Mouse (Mus musculus) limb, embryonic 12.5 days (tissue): ENCODE measurements around the gene Cdk9. TPM values are rescaled to one million over a fixed set of nuclear protein-coding genes. Genes with fewer than 3 reads are reported as not detected.
A peak's percentile ranks its signal among the peaks of the same experiment; 100 is the strongest.

ENCODE experiments used
- ATAC-seq: fragments of 200-750 bp; cut with Nextera tagmentation; 2 replicates; pipeline ENCODE4 v1.8.0; 2017; ENCODE audit warnings: low read depth, moderate TSS enrichment; ENCODE audit not compliant: insufficient number of reproducible peaks, insufficient read depth, low FRiP score, low TSS enrichment
- H3K27ac ChIP-seq: fragments of 300-500 bp; sonication (generic); 2 replicates; pipeline ENCODE4 v1.5.1; 2016; ENCODE audit warnings: mild to moderate bottlenecking, moderate library complexity
- H3K27me3 ChIP-seq: fragments of 300-500 bp; sonication (generic); 2 replicates; pipeline ENCODE4 v1.6.1; 2016; ENCODE audit warnings: mild to moderate bottlenecking, moderate library complexity
- H3K36me3 ChIP-seq: fragments of 300-500 bp; sonication (generic); 2 replicates; pipeline ENCODE4 v1.6.1; 2016; ENCODE audit warnings: mild to moderate bottlenecking, moderate library complexity
- H3K4me1 ChIP-seq: fragments of 300-500 bp; sonication (generic); replicated peaks from 2 replicates; pipeline ENCODE4 v1.6.1; 2016
- H3K4me2 ChIP-seq: fragments of 300-500 bp; sonication (generic); 2 replicates; pipeline ENCODE4 v1.6.1; 2016; ENCODE audit warnings: mild to moderate bottlenecking, moderate library complexity
- H3K4me3 ChIP-seq: fragments of 300-500 bp; sonication (generic); replicated peaks from 2 replicates; pipeline ENCODE4 v1.5.1; 2016; ENCODE audit warnings: mild to moderate bottlenecking
- H3K9ac ChIP-seq: fragments of 300-500 bp; sonication (generic); replicated peaks from 2 replicates; pipeline ENCODE4 v1.6.1; 2016; ENCODE audit warnings: mild to moderate bottlenecking, moderate library complexity
- H3K9me3 ChIP-seq: fragments of 300-500 bp; sonication (generic); 2 replicates; pipeline ENCODE4 v1.6.1; 2016; ENCODE audit warnings: mild to moderate bottlenecking, moderate library complexity
- WGBS: fragments of 180-500 bp; shearing (Covaris S2); methylation state at CpG from one replicate; pipeline ENCODE4 v1.1.7; 2016; 5-methylcytosine and 5-hydroxymethylcytosine counted together
- polyA plus RNA-seq: library from polyadenylated mRNA; unstranded; fragments of >200 nt; fragmentation: Nextera tagmentation; extraction: Ambion mirVana; gene quantifications from 2 replicates; pipeline ENCODE4 v1.2.1, GENCODE M21; 2016

The Cdk9 gene
- polyA plus RNA-seq, 1 experiment from 2014 or later = 136 TPM

DNA sequence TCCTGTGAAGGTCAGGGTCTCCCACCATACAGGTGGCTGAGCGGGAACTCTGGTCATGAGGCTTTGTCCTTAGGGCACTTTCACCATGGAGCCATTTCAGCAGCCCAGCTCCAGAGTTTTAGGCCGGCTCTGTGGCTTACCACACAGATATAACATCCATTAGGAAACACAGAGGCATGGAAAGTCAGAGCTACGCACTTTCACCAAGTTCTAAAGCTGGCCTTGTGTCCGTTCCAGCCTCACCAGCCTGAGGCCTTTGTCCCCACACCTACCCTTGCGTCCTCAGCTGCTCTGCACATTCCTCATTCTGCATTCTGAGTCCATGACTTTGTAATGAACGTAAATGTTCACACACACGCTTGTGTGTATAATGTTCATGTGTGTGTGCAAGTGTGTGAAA lies 7.9 kb downstream of the Cdk9 start:
- no peak for ATAC-seq
- no peak overlapping the region for H3K27ac ChIP-seq
- no peaks in the 10 kb centered on the region for H3K27me3 ChIP-seq
- H3K36me3 ChIP-seq = peaks cover 81% of the 10 kb centered on the region
- H3K4me1 ChIP-seq = 0 out of 2 replicates have a peak, but pooled peaks cover 2% of the 10 kb centered on the region
- no peak overlapping the region for H3K4me2 ChIP-seq
- WGBS = 93% methylated on average over 7 of the region's 7 CpGs
- no peaks in the 10 kb centered on the region for H3K9me3 ChIP-seq
- H3K9ac ChIP-seq = no peak overlapping the region
- no peak overlapping the region for H3K4me3 ChIP-seq

DNA sequence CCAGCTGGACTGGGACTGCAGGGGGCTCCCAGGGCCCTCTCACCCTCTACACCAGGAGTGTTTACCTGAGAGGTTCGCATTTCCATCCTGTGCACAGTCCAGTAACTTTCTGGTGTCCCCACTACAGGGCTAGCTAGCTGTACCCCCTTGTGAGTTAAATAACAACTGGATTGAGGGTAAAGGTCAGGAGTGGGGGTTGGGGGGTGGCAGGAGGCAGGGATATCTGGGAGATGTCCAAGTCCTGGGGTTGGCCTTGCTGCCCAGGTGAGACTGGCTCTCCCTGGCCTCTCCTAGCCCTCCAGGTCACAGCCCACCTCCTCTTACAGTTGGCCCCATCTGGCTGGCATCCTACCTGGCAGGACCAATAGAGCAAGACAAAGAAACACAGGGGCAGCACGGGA lies 8.9 kb downstream of the Cdk9 start, which contains the start of gene Fpgs:
TSS of gene Fpgs (minus strand) at position 125 of the 401 bp plus-strand sequence.
- Histone ChIP-seq H3K36me3 (peaks cover 71% of the 10 kb centered on the region), H3K4me3 (no peak within 1 kb of the TSS), H3K4me1 (0 out of 2 replicates have a peak, but pooled peaks cover 2% of the 10 kb centered on the region), H3K4me2 (no peak within 1 kb of the TSS), H3K27ac (no peak within 1 kb of the TSS), H3K9me3 (no peaks in the 10 kb centered on the region), H3K9ac (no peak within 1 kb of the TSS), H3K27me3 (no peaks in the 10 kb centered on the region)
- no peak for ATAC-seq
- 88% methylated on average over 2 of the region's 2 CpGs for WGBS

DNA sequence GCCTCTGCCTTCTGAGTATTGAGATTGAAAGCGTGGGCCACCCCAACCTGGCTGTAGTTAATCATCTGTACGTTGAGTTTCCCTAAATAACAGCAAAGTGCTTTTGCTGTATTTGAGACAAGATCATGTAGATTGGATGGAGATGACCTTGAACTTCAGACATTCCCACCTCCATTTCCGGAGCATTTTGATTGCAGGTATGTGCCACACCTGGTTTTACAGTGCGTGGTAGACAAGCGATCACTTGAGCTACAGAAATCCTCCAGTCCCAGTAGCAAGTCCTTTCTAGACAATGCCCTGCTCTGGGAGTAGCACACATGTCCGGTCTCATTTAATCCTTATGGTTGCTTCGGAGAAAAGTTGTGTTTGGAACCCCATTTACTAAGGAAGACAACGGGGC lies 9.8 kb downstream of the Cdk9 start:
- H3K9me3 ChIP-seq = no peaks in the 10 kb centered on the region
- no peak overlapping the region for H3K4me2 ChIP-seq
- 96% methylated on average over 8 of the region's 8 CpGs for WGBS
- ATAC-seq = no peak
- peaks cover 61% of the 10 kb centered on the region for H3K36me3 ChIP-seq
- H3K27ac ChIP-seq = no peak overlapping the region
- no peak overlapping the region for H3K4me3 ChIP-seq
- no peaks in the 10 kb centered on the region for H3K27me3 ChIP-seq
- no peaks in the 10 kb centered on the region for H3K4me1 ChIP-seq
- H3K9ac ChIP-seq = no peak overlapping the region

DNA sequence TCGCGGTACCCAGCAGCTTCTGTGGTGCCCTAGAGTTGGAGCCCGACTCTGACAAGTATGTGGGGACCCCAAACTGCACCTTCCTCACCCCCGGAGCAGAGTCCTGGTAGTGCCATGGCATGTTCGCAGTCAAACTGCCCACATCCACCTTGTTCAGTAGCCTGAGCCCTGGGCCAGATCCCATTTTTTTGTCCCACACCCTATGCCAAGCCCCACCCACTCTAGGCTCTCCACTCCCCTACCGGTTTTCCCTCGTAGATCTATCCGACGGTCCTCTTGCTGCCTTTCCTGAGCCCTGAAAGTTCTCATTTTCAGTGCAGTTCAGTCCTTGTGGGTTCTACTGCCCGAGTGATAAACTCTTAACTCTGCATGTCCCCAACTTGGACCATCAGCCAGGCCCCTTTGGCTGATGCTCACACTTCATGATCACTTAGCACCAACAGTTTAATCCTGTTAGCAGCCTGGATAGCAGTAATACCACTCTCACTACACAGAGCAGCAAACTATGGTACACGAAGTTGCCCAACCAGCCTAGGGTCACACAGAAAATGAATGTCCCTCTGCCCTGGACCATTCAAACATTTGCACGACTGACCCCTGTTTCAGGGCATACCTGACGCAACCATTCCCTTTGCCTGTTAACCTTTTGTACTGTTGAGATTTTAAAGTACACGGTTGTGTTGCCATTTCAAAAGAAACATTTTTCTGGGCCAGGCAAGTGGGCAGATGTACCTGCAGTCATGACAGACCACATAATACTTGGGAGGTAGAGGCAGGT lies 11.7 kb downstream of the Cdk9 start:
- Histone ChIP-seq H3K4me1 (no peaks in the 10 kb centered on the region), H3K4me3 (no peak overlapping the region), H3K27ac (no peak overlapping the region), H3K36me3 (peaks cover 42% of the 10 kb centered on the region), H3K9me3 (no peaks in the 10 kb centered on the region), H3K4me2 (no peak overlapping the region), H3K9ac (no peak overlapping the region), H3K27me3 (no peaks in the 10 kb centered on the region)
- ATAC-seq = no peak
- 85% methylated on average over 14 of the region's 14 CpGs for WGBS

DNA sequence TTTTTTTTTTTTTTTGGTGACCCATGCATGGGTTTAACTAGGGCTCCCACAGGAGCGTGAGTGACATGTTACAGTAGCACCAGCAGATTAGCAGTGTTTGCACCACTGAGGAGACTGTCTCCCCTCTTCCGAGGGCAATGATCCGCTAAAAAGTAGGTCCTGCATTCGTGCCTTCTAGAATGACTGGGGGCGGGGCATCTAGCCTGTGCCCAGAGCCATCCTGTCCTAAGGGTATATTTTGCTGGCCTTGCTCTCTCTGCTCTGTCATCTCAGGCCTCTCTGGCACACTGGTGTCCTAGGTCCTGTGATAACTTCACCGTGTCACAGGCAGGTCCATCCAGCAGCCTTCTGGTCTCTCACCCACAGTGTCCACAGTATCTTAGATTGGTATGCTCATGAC lies 13.2 kb downstream of the Cdk9 start:
- ATAC-seq = no peak
- peaks cover 27% of the 10 kb centered on the region for H3K36me3 ChIP-seq
- H3K4me1 ChIP-seq = no peaks in the 10 kb centered on the region
- 83% methylated on average over 6 of the region's 6 CpGs for WGBS
- no peak overlapping the region for H3K4me3 ChIP-seq
- H3K27me3 ChIP-seq = no peaks in the 10 kb centered on the region
- H3K4me2 ChIP-seq = no peak overlapping the region
- H3K9me3 ChIP-seq = no peaks in the 10 kb centered on the region
- H3K27ac ChIP-seq = no peak overlapping the region
- H3K9ac ChIP-seq = no peak overlapping the region

DNA sequence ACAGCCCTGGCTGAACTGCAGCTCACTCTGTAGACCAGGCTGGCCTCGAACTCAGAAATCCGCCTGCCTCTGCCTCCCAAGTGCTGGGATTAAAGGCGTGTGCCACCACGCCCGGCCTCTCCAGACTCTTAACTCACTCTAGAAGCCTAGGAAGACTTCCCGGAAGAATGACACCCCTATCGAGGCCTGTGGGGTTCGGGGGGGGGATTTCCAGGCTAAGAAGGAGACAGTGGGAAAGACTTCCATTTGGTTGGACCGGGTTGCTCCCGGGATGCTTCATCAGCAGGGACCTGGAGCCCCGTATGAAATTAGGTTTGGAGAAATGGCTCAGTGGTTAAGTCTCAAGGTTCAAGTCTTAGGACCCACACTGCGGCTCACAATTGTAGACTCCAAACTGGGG lies 18.2 kb downstream of the Cdk9 start:
- Histone ChIP-seq H3K9me3 (no peaks in the 10 kb centered on the region), H3K36me3 (no peaks in the 10 kb centered on the region), H3K27me3 (no peaks in the 10 kb centered on the region), H3K4me3 (peak overlapping the region; percentile 82), H3K4me1 (peaks cover 16% of the 10 kb centered on the region), H3K9ac (peak overlapping the region; percentile 44; the same call in 1 of the 2 replicates), H3K4me2 (peak overlapping the region; percentile 86), H3K27ac (peak overlapping the region; percentile 76)
- 90% methylated on average over 12 of the region's 12 CpGs for WGBS
- ATAC-seq = no peak

DNA sequence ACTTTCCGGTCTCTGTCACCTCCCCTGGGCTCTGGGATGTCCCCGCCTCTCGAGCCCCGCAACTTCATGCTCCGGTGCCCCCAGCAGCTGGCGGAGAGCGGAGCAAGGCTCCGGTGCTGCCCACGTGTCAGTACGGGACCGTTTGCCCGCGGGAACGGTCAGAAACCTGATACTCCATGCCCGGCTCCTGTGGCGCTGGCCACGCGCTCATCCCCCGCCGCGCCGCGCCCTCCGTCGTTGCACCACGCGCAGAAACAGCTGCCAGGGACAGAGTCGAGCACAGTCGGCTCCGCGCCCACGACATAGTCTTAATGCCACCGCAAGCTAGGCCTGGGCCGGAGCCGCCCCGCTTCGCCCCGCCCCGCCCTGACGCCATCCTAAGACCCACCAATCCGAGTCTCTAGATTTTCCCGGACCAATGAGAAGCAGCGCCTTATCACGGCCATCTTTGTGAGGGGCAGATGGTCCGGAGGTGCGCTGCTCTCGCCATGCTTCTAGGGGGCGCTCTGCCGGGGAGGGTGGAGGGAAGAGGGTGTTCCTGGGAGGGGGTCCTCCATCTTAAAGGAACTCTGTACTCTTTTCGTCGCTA lies 19.0 kb downstream of the Cdk9 start:
- Histone ChIP-seq H3K9ac (peak overlapping the region; percentile 88), H3K27ac (peak overlapping the region; percentile 83), H3K27me3 (no peaks in the 10 kb centered on the region), H3K9me3 (no peaks in the 10 kb centered on the region), H3K36me3 (no peaks in the 10 kb centered on the region), H3K4me1 (peaks cover 16% of the 10 kb centered on the region), H3K4me2 (peak overlapping the region; percentile 86), H3K4me3 (peak overlapping the region; percentile 82)
- peak; percentile 97 for ATAC-seq
- under 1% methylated on average over 51 of the region's 51 CpGs for WGBS

DNA sequence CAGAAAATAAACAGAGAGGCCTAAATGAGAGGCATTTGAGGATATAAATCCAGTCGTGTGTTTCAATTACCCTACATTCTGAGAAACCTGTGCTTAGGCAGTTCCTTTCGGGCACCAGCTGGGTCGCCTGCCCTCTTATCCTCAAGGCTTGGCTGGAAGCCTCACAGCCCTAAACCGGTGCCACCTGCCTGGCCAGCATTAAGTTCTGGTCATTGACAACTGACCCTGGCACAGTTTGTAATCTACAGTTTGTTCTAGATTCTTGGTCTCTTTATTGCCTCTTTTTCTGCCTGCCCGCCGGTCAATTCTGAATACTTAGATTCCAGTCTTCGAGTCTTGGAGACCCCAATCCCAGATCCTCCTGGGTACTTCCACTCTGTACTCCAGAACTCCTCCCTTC lies 19.6 kb downstream of the Cdk9 start:
- peak overlapping the region; percentile 83 for H3K27ac ChIP-seq
- H3K9me3 ChIP-seq = no peaks in the 10 kb centered on the region
- no peak for ATAC-seq
- H3K4me2 ChIP-seq = peak overlapping the region; percentile 86
- H3K4me3 ChIP-seq = peak overlapping the region; percentile 82
- WGBS = 16% methylated on average over 7 of the region's 7 CpGs
- H3K9ac ChIP-seq = peak overlapping the region; percentile 88
- H3K4me1 ChIP-seq = peaks cover 16% of the 10 kb centered on the region
- H3K36me3 ChIP-seq = peaks cover 1% of the 10 kb centered on the region; the same call in 1 of the 2 replicates
- no peaks in the 10 kb centered on the region for H3K27me3 ChIP-seq

DNA sequence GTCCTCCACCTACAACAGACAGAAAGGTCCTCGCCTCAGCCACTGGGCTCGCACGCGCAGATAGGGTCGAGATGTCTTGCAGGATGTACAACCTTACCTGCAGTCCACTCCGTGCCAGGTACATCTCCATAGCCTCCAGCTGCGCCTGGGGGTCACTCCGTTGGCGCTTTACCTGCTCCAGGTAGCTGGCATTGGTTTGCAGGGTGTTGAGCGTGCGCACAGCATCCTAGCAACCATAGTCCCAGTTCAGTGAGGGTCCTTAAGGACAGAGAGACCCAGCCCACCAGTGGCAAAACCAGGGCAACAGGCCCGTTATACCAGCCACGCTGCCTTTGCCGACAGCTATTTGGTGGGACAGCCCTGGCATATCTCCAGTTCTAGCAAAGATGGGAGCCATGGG lies 20.4 kb downstream of the Cdk9 start:
- H3K4me1 ChIP-seq = peaks cover 16% of the 10 kb centered on the region
- WGBS = 93% methylated on average over 14 of the region's 14 CpGs
- 0 out of 2 replicates have a peak overlapping the region, but pooled peaks have one; percentile 88 for H3K9ac ChIP-seq

DNA sequence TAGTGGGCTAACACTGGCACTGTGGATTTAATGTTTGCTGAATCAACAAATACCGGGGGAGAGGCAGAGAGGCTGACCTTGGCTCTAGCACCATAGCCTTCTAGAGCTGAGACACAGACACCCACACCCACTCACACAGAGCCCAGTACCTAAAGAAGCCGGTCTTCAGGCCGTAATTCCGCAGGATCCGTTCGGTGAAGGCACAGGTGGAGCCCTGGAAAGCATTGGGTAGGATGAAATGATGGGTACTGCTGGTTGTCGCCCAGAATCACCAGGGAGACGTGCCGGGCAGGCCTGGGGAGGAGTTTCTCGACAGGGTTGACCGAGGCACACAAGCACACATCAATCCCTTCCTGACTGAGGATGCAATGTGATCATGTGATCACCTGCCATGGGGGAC lies 21.8 kb downstream of the Cdk9 start:
- 84% methylated on average over 11 of the region's 11 CpGs for WGBS
- Histone ChIP-seq H3K4me2 (no peak overlapping the region), H3K4me3 (no peak overlapping the region), H3K36me3 (peaks cover 24% of the 10 kb centered on the region), H3K27ac (no peak overlapping the region), H3K4me1 (peaks cover 16% of the 10 kb centered on the region), H3K9ac (no peak overlapping the region), H3K27me3 (no peaks in the 10 kb centered on the region), H3K9me3 (no peaks in the 10 kb centered on the region)
- no peak for ATAC-seq

More for the DNA sequence above, 20.4 kb downstream of the Cdk9 start:
- Histone ChIP-seq H3K4me2 (peak overlapping the region; percentile 86), H3K27ac (no peak overlapping the region), H3K4me3 (peak overlapping the region; percentile 82; the same call in 1 of the 2 replicates), H3K36me3 (peaks cover 9% of the 10 kb centered on the region), H3K9me3 (no peaks in the 10 kb centered on the region), H3K27me3 (no peaks in the 10 kb centered on the region)
- ATAC-seq = no peak

DNA sequence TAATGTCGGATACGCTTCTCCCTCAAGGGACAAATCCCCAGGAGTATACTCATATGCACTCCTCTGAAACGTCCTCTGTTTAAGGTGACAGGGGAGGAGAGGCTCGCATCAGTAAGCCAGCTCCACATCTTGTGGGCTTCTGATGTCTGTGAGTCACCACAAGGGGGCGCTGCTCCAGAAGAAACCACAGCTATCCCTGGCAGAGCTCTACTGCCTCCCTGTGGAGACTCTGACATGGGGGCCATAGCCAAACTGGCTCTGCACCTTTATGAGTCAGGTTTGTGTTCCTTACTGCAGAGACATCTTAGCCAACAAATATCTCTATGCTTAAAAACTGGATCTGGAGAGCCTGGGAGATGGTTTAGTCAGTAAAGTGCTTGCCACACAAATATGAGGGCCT lies 23.5 kb downstream of the Cdk9 start:
- H3K27me3 ChIP-seq = no peaks in the 10 kb centered on the region
- 24% methylated on average over 5 of the region's 5 CpGs for WGBS
- H3K4me2 ChIP-seq = no peak overlapping the region
- no peak for ATAC-seq
- H3K4me1 ChIP-seq = peaks cover 16% of the 10 kb centered on the region
- no peak overlapping the region for H3K4me3 ChIP-seq
- no peaks in the 10 kb centered on the region for H3K9me3 ChIP-seq
- 0 out of 2 replicates have a peak overlapping the region, but pooled peaks have one; percentile 56 for H3K27ac ChIP-seq
- no peak overlapping the region for H3K9ac ChIP-seq
- H3K36me3 ChIP-seq = peaks cover 40% of the 10 kb centered on the region
